Comparison of ENCODE assay signal across 9 mouse cellular contexts in genomic region chr13:24761083-24761402, GRCm38 (mm10). TPM values are rescaled to one million over a fixed set of nuclear protein-coding genes. Genes with fewer than 3 reads are reported as not detected.
DNase-seq lines count a peak whose midpoint lies in the region; ATAC-seq lines count a peak whose summit lies in the region.
"Had no signal": no experiment of that assay in that cellular context is flagged by ENCODE, and none has a peak within 500 bp of the region (broad histone marks: within the 10 kb centered on the region; RNA-seq: fewer than 3 reads in every experiment).

No protein-coding gene starts in this region.

- peak overlapping the region; percentile 92 for H3K9ac ChIP-seq in kidney, embryonic 16.5 days (replicated peaks; ENCODE audit: low read length)
- H3K9ac ChIP-seq in midbrain, embryonic 15.5 days, result 0 out of 2 replicates have a peak overlapping the region, but pooled peaks have one; percentile 21

- H3K4me1 ChIP-seq in kidney, embryonic 16.5 days (ENCODE audit: insufficient read depth, low read length), result peaks cover 11% of the 10 kb centered on the region
- peaks cover 21% of the 10 kb centered on the region for H3K4me1 ChIP-seq in embryonic facial prominence, embryonic 10.5 days
- H3K4me1 ChIP-seq in midbrain, embryonic 15.5 days, result peaks cover 5% of the 10 kb centered on the region

- H3K27ac ChIP-seq in kidney, embryonic 16.5 days (ENCODE audit: low read length), result peak overlapping the region; percentile 96; the same call in 1 of the 2 replicates
- H3K27ac ChIP-seq in embryonic facial prominence, embryonic 10.5 days (replicated peaks), result peak overlapping the region; percentile 99
- no peak overlapping the region for H3K27ac ChIP-seq in midbrain, embryonic 15.5 days

- peaks cover 25% of the 10 kb centered on the region for H3K36me3 ChIP-seq in kidney, embryonic 16.5 days (ENCODE audit: insufficient read depth, low read length)
- peaks cover 40% of the 10 kb centered on the region for H3K36me3 ChIP-seq in embryonic facial prominence, embryonic 10.5 days (replicated peaks)
- no peaks in the 10 kb centered on the region for H3K36me3 ChIP-seq in midbrain, embryonic 15.5 days (replicated peaks)

- H3K4me2 ChIP-seq in kidney, embryonic 16.5 days (replicated peaks; ENCODE audit: low read depth, low read length), result peak overlapping the region; percentile 72
- peak overlapping the region; percentile 63 for H3K4me2 ChIP-seq in midbrain, embryonic 15.5 days

- peak overlapping the region; percentile 97 for H3K4me3 ChIP-seq in kidney, embryonic 16.5 days (ENCODE audit: low read length)
- peak overlapping the region; percentile 90 for H3K4me3 ChIP-seq in embryonic facial prominence, embryonic 10.5 days
- peak overlapping the region; percentile 88 for H3K4me3 ChIP-seq in midbrain, embryonic 15.5 days

- no peaks in the 10 kb centered on the region for H3K27me3 ChIP-seq in kidney, embryonic 16.5 days (ENCODE audit: insufficient read depth, low read length)
- no peaks in the 10 kb centered on the region for H3K27me3 ChIP-seq in embryonic facial prominence, embryonic 10.5 days (replicated peaks; ENCODE audit: low read depth, poor library complexity, severe bottlenecking)
- H3K27me3 ChIP-seq in midbrain, embryonic 15.5 days (replicated peaks), result no peaks in the 10 kb centered on the region

- WGBS in kidney, embryonic 16.5 days, result 5% methylated on average over 10 of the region's 10 CpGs
- WGBS in embryonic facial prominence, embryonic 10.5 days, result 10% methylated on average over 10 of the region's 10 CpGs
- 7% methylated on average over 10 of the region's 10 CpGs for WGBS in midbrain, embryonic 15.5 days

- no peaks in the 10 kb centered on the region for H3K9me3 ChIP-seq in kidney, embryonic 16.5 days (ENCODE audit: low read length)
- H3K9me3 ChIP-seq in embryonic facial prominence, embryonic 10.5 days, result no peaks in the 10 kb centered on the region
- no peaks in the 10 kb centered on the region for H3K9me3 ChIP-seq in midbrain, embryonic 15.5 days

- ATAC-seq in kidney, embryonic 16.5 days (ENCODE audit: low FRiP score, low TSS enrichment), result no peak
- ATAC-seq in inflammation-experienced regulatory T-cells, adult 6 months, result peak; percentile 19
- no peak for ATAC-seq in midbrain, embryonic 15.5 days (replicated peaks)

- no peak for DNase-seq in kidney, adult 11 months
- DNase-seq in embryonic facial prominence, embryonic 10.5 days (ENCODE audit: low spot score), result no peak
- no peak for DNase-seq in layer of hippocampus, postnatal 25 days (ENCODE audit: extremely low spot score in 1 of 2, low spot score in 1 of 2)
- no peak for DNase-seq in ovary, postnatal 36 days (ENCODE audit: low spot score)
- no peak for DNase-seq in gastrocnemius, adult 18-20 months (ENCODE audit: low spot score)

RNA-seq across cellular contexts. Expression of gene Gmnn, which starts 0.7 kb away (rescaled TPM):
- 103 and 104 TPM in 2 replicates for polyA plus RNA-seq in kidney, embryonic 16.5 days (2015; fragmentation: Nextera tagmentation; extraction: Ambion mirVana)
- 177 and 178 TPM in 2 replicates for polyA plus RNA-seq in embryonic facial prominence, embryonic 10.5 days (2016; fragmentation: Nextera tagmentation; extraction: Ambion mirVana)
- 100 to 1,000 TPM in 1 of 3 experiments, 10 to 100 TPM in 2; 25.5 to 101 (median 26.7) TPM for polyA plus RNA-seq in inflammation-experienced regulatory T-cells, adult 6 months (2017; shearing (Covaris generic))
- 14.6 and 17.2 TPM in 2 replicates for polyA plus RNA-seq in midbrain, embryonic 15.5 days (2015; fragmentation: Nextera tagmentation; extraction: Ambion mirVana)
- total RNA-seq in layer of hippocampus, postnatal 25 days (2021), result 1 to 10 TPM; 1.8 to 2.5 TPM
- total RNA-seq in gastrocnemius, adult 18-20 months (2021), result 1 to 10 TPM; 4.1 to 4.2 TPM

RNA-seq across cellular contexts. Expression of gene Armh2, which starts 20.0 kb away (rescaled TPM):
- not detected in 2 replicates for polyA plus RNA-seq in kidney, embryonic 16.5 days (2015; fragmentation: Nextera tagmentation; extraction: Ambion mirVana)
- 0.17 TPM in 1 of 2 replicates, not detected in the other for polyA plus RNA-seq in embryonic facial prominence, embryonic 10.5 days (2016; fragmentation: Nextera tagmentation; extraction: Ambion mirVana)
- under 1 TPM in 1 of 3 experiments, not detected in 2; 0.70 TPM for polyA plus RNA-seq in inflammation-experienced regulatory T-cells, adult 6 months (2017; shearing (Covaris generic))
- 0.19 TPM in 1 of 2 replicates, not detected in the other for polyA plus RNA-seq in midbrain, embryonic 15.5 days (2015; fragmentation: Nextera tagmentation; extraction: Ambion mirVana)
- not detected for total RNA-seq in layer of hippocampus, postnatal 25 days (2021)
- not detected for total RNA-seq in gastrocnemius, adult 18-20 months (2021)
- total RNA-seq: granulocyte monocyte progenitor cell, adult 5-6 weeks had no signal

RNA-seq across cellular contexts. Expression of gene BC005537, which starts 40.4 kb away (rescaled TPM):
- polyA plus RNA-seq in kidney, embryonic 16.5 days (2015; fragmentation: Nextera tagmentation; extraction: Ambion mirVana), result 14.2 and 17.1 TPM in 2 replicates
- polyA plus RNA-seq in embryonic facial prominence, embryonic 10.5 days (2016; fragmentation: Nextera tagmentation; extraction: Ambion mirVana), result 10.2 and 11.2 TPM in 2 replicates
- 10 to 100 TPM; 40.8 to 54.9 (median 47.8) TPM for polyA plus RNA-seq in inflammation-experienced regulatory T-cells, adult 6 months (2017; shearing (Covaris generic))
- 24.2 and 25.0 TPM in 2 replicates for polyA plus RNA-seq in midbrain, embryonic 15.5 days (2015; fragmentation: Nextera tagmentation; extraction: Ambion mirVana)
- total RNA-seq in layer of hippocampus, postnatal 25 days (2021), result 100 to 1,000 TPM; 162 to 165 TPM
- 10 to 100 TPM; 46.5 to 55.2 TPM for total RNA-seq in gastrocnemius, adult 18-20 months (2021)
